Mouse (Mus musculus) embryonic facial prominence, embryonic 14.5 days (tissue): ENCODE results near the gene G0s2. TPM values are rescaled to one million over a fixed set of nuclear protein-coding genes. Genes with fewer than 3 reads are reported as not detected.

Experiments used
- ATAC-seq: fragments of 200-750 bp; cut with Nextera tagmentation; 2 replicates; pipeline ENCODE4 v1.8.0; 2017; ENCODE audit warnings: low read depth, moderate number of reproducible peaks, moderate TSS enrichment
- DNase-seq: peaks from one replicate; pipeline ENCODE4 v3.0.0-alpha.2; 2015; ENCODE audit warnings: low spot score
- H3K27ac ChIP-seq: fragments of 300-500 bp; sonication (generic); replicated peaks from 2 replicates; pipeline ENCODE4 v1.5.1; 2014; ENCODE audit warnings: low read depth, mild to moderate bottlenecking, low read length, moderate library complexity
- H3K27me3 ChIP-seq: fragments of 300-500 bp; sonication (generic); replicated peaks from 2 replicates; pipeline ENCODE4 v1.6.1; 2014; ENCODE audit warnings: low read length; ENCODE audit not compliant: control insufficient read depth, insufficient read depth
- H3K36me3 ChIP-seq: fragments of 300-500 bp; sonication (generic); 2 replicates; pipeline ENCODE4 v1.6.1; 2014; ENCODE audit warnings: low read length, mixed read lengths; ENCODE audit not compliant: control insufficient read depth, insufficient read depth
- H3K4me1 ChIP-seq: fragments of 300-500 bp; sonication (generic); 2 replicates; pipeline ENCODE4 v1.6.1; 2014; ENCODE audit warnings: antibody characterized with exemption, low read length; ENCODE audit not compliant: control insufficient read depth, insufficient read depth
- H3K4me2 ChIP-seq: fragments of 300-500 bp; sonication (generic); 2 replicates; pipeline ENCODE4 v1.6.1; 2014; ENCODE audit warnings: low read depth, mild to moderate bottlenecking, low read length, moderate library complexity, mixed read lengths
- H3K4me3 ChIP-seq: fragments of 300-500 bp; sonication (generic); 2 replicates; pipeline ENCODE4 v1.5.1; 2014; ENCODE audit warnings: low read depth, mild to moderate bottlenecking, low read length
- H3K9ac ChIP-seq: fragments of 300-500 bp; sonication (generic); 2 replicates; pipeline ENCODE4 v1.6.1; 2014; ENCODE audit warnings: low read depth, mild to moderate bottlenecking, low read length, moderate library complexity, mixed read lengths
- H3K9me3 ChIP-seq: fragments of 300-500 bp; sonication (generic); 2 replicates; pipeline ENCODE4 v1.6.1; 2016; ENCODE audit warnings: low read length; ENCODE audit not compliant: control insufficient read depth
- WGBS: fragments of 180-500 bp; shearing (Covaris S2); extraction: QIAGEN DNeasy Blood & Tissue Kit; methylation state at CpG from one replicate; pipeline ENCODE4 v1.1.7; 2014; 5-methylcytosine and 5-hydroxymethylcytosine counted together
- polyA plus RNA-seq: library from polyadenylated mRNA; unstranded; fragments of >200 nt; fragmentation: Nextera tagmentation; extraction: Ambion mirVana; gene quantifications from 2 replicates; pipeline ENCODE4 v1.2.1, GENCODE M21; 2014

G0s2 gene
- polyA plus RNA-seq, 1 experiment from 2014 or later = 57.8 TPM

GRCm38 (mm10) chr1:193225531-193225930, 47.5 kb downstream of the G0s2 start:
- Histone ChIP-seq H3K27ac (no peak overlapping the region), H3K36me3 (no peaks in the 10 kb centered on the region), H3K4me3 (no peak overlapping the region), H3K27me3 (no peaks in the 10 kb centered on the region), H3K9me3 (no peaks in the 10 kb centered on the region), H3K9ac (no peak overlapping the region), H3K4me1 (peaks cover 11% of the 10 kb centered on the region), H3K4me2 (no peak overlapping the region)
- DNase-seq (no peak), ATAC-seq (no peak)
- 21% methylated on average over 3 of the region's 3 CpGs for WGBS

Other genes starting within 250 kb of the G0s2 start
- gene Syt14, start 237.4 kb downstream of the G0s2 start, polyA plus RNA-seq = 2.2 and 2.4 TPM in 2 replicates
- 8.6 and 9.6 TPM in 2 replicates for gene Diexf, start 142.9 kb downstream of the G0s2 start, polyA plus RNA-seq
- 33.9 and 41.6 TPM in 2 replicates for gene Irf6, start 120.1 kb downstream of the G0s2 start, polyA plus RNA-seq
- gene A130010J15Rik, start 105.2 kb downstream of the G0s2 start, polyA plus RNA-seq = 12.3 and 16.0 TPM in 2 replicates
- 34.7 and 39.3 TPM in 2 replicates for gene Traf3ip3, start 71.5 kb downstream of the G0s2 start, polyA plus RNA-seq
- 8.5 and 9.3 TPM in 2 replicates for gene Lamb3, start 65.5 kb downstream of the G0s2 start, polyA plus RNA-seq
- gene Hsd11b1, start 9.1 kb downstream of the G0s2 start, polyA plus RNA-seq = 2.5 and 2.8 TPM in 2 replicates
- 11.9 and 13.1 TPM in 2 replicates for gene Camk1g, start 97.1 kb upstream of the G0s2 start, polyA plus RNA-seq